Mouse (Mus musculus) layer of hippocampus, adult 18-20 months (tissue): ENCODE measurements around the gene Gmfg. TPM values are rescaled to one million over a fixed set of nuclear protein-coding genes. Genes with fewer than 3 reads are reported as not detected.

Experiments
- DNase-seq, 2 experiments: peaks; one replicate each; pipeline ENCODE4 v3.0.0; 2022; ENCODE audit warnings: low spot score in 2 of 2
- long read RNA-seq: library from polyadenylated mRNA; stranded (forward); transcript quantifications from one replicate; pipeline ENCODE4 v2.0.0, GENCODE M21; 2021
- total RNA-seq, 2 experiments: library from RNA; stranded (reverse); gene quantifications; 2 replicates each; pipeline ENCODE4 v1.2.3; 2021

The Gmfg gene
- total RNA-seq = 1 to 10 TPM; 2.2 to 2.4 TPM
- long read RNA-seq, partial matches to known transcripts = 0 of 2 reads
- long read RNA-seq, other reads (novel, unspliced or antisense) = 0 of 2 reads

- peak; percentile 60 to 85 for DNase-seq
These were observed at the start of gene Gmfg for GRCm38 (mm10) chr7:28436932-28437570. Gmfg (plus strand) TSS chr7:28437447.

GRCm38 (mm10) chr7:28390331-28390730, 46.9 kb upstream of the Gmfg start:
- no peak for DNase-seq

- DNase-seq = peak; percentile 97 to 99
These were observed 44.6 kb upstream of the Gmfg start, which contains the start of the genes Med29 and Paf1 for GRCm38 (mm10) chr7:28392429-28393271. Med29 (minus strand) TSS chr7:28392708. Paf1 (plus strand) TSS chr7:28392951.

- no peak for DNase-seq
These were observed 43.8 kb upstream of the Gmfg start for GRCm38 (mm10) chr7:28393272-28393951.

GRCm38 (mm10) chr7:28395425-28395824, 41.8 kb upstream of the Gmfg start:
- no peak for DNase-seq

- no peak for DNase-seq
These were observed 39.2 kb upstream of the Gmfg start for GRCm38 (mm10) chr7:28398000-28398399.

- no peak for DNase-seq
These were observed 38.4 kb upstream of the Gmfg start for GRCm38 (mm10) chr7:28398696-28399340.

- DNase-seq = no peak
These were observed 36.2 kb upstream of the Gmfg start for GRCm38 (mm10) chr7:28401030-28401429.

GRCm38 (mm10) chr7:28401942-28402341, 35.3 kb upstream of the Gmfg start:
- no peak for DNase-seq

GRCm38 (mm10) chr7:28410841-28411475, 26.3 kb upstream of the Gmfg start:
- DNase-seq = no peak

- no peak for DNase-seq
These were observed 24.4 kb upstream of the Gmfg start for GRCm38 (mm10) chr7:28412826-28413225.

GRCm38 (mm10) chr7:28417368-28417767, 19.9 kb upstream of the Gmfg start:
- no peak for DNase-seq

GRCm38 (mm10) chr7:28418096-28418670, 19.1 kb upstream of the Gmfg start:
- DNase-seq = no peak

- no peak for DNase-seq
These were observed 17.8 kb upstream of the Gmfg start for GRCm38 (mm10) chr7:28419416-28419815.

GRCm38 (mm10) chr7:28423018-28423417, 14.2 kb upstream of the Gmfg start:
- no peak for DNase-seq

- no peak for DNase-seq
These were observed 9.5 kb upstream of the Gmfg start for GRCm38 (mm10) chr7:28427738-28428137.

GRCm38 (mm10) chr7:28430512-28430911, 6.7 kb upstream of the Gmfg start:
- no peak for DNase-seq

- DNase-seq = no peak
These were observed 5.0 kb upstream of the Gmfg start for GRCm38 (mm10) chr7:28432252-28432651.

GRCm38 (mm10) chr7:28435660-28436259, 1.5 kb upstream of the Gmfg start:
- DNase-seq = no peak
